Mouse (Mus musculus) mesoderm, embryonic 11.5 days (tissue): Measurements from ENCODE around the gene Fgd3.

Experiments used
- DNase-seq: peaks from one replicate; pipeline ENCODE4 v3.0.0-alpha.2; 2012; ENCODE audit warnings: low read depth, low spot score

Fgd3 gene

GRCm38 (mm10) chr13:49341831-49342722, 22.0 kb upstream of the Fgd3 start:
- DNase-seq, result peak; percentile 33

GRCm38 (mm10) chr13:49341012-49341830, 21.1 kb upstream of the Fgd3 start, which contains the start of gene Bicd2:
Bicd2 (plus strand) TSS chr13:49341585.
- DNase-seq, result peak; percentile 98

GRCm38 (mm10) chr13:49338893-49339546, 18.9 kb upstream of the Fgd3 start:
- DNase-seq, result no peak

GRCm38 (mm10) chr13:49335077-49335982, 15.2 kb upstream of the Fgd3 start:
- DNase-seq, result no peak

GRCm38 (mm10) chr13:49333250-49333649, 13.1 kb upstream of the Fgd3 start:
- DNase-seq, result no peak

- no peak for DNase-seq
These were observed 8.0 kb upstream of the Fgd3 start for GRCm38 (mm10) chr13:49328101-49328500.

GRCm38 (mm10) chr13:49326246-49327206, 6.4 kb upstream of the Fgd3 start:
- peak; percentile 52 for DNase-seq

GRCm38 (mm10) chr13:49324871-49325270, 4.8 kb upstream of the Fgd3 start:
- DNase-seq, result no peak

GRCm38 (mm10) chr13:49322739-49323138, 2.6 kb upstream of the Fgd3 start:
- DNase-seq, result no peak

GRCm38 (mm10) chr13:49322169-49322568, 2.1 kb upstream of the Fgd3 start:
- DNase-seq, result no peak

- no peak for DNase-seq
These were observed 1.3 kb upstream of the Fgd3 start for GRCm38 (mm10) chr13:49321452-49321851.

- no peak for DNase-seq
These were observed 403 bp upstream of the Fgd3 start for GRCm38 (mm10) chr13:49320514-49320913.

- DNase-seq, result no peak
These were observed 2.2 kb downstream of the Fgd3 start for GRCm38 (mm10) chr13:49317914-49318313.

GRCm38 (mm10) chr13:49317508-49317907, 2.6 kb downstream of the Fgd3 start:
- no peak for DNase-seq

GRCm38 (mm10) chr13:49316386-49317162, 3.5 kb downstream of the Fgd3 start:
- peak; percentile 58 for DNase-seq

- DNase-seq, result no peak
These were observed 8.5 kb downstream of the Fgd3 start for GRCm38 (mm10) chr13:49311642-49312041.

- DNase-seq, result no peak
These were observed 10.6 kb downstream of the Fgd3 start for GRCm38 (mm10) chr13:49309501-49309900.

- no peak for DNase-seq
These were observed 11.2 kb downstream of the Fgd3 start for GRCm38 (mm10) chr13:49308861-49309403.

GRCm38 (mm10) chr13:49308206-49308605, 11.9 kb downstream of the Fgd3 start:
- no peak for DNase-seq
